Mouse (Mus musculus): ENCODE results near the gene Phactr1.

- TF ChIP-seq BHLHE40 (IDR thresholded peaks at IDR 0.05; ENCODE audit: borderline replicate concordance, low read depth, low read length): no peak
- TF ChIP-seq CTCF (IDR thresholded peaks at IDR 0.05 in 2 of 3, conservative IDR thresholded peaks at IDR 0.05 in 1 of 3; ENCODE audit: control insufficient read depth in 1 of 3, insufficient read depth in 1 of 3, low read depth in 2 of 3, low read length in 3 of 3, poor library complexity in 1 of 3, severe bottlenecking in 1 of 3): no peak
- TF ChIP-seq EP300 (IDR thresholded peaks at IDR 0.05; ENCODE audit: low read depth in 1 of 2, low read length in 2 of 2): no peak
- no peak for TF ChIP-seq USF2 (IDR thresholded peaks at IDR 0.05; ENCODE audit: borderline replicate concordance in 1 of 2, insufficient read depth in 1 of 2, low read depth in 1 of 2, low read length in 2 of 2)
- no peak for TF ChIP-seq SMC3 (IDR thresholded peaks at IDR 0.05; ENCODE audit: low read depth, low read length)
- no peak for TF ChIP-seq ZC3H11A (IDR thresholded peaks at IDR 0.05; ENCODE audit: low read depth, low read length)
- no peak for TF ChIP-seq POLR2AphosphoS2 (IDR thresholded peaks at IDR 0.05; ENCODE audit: low read length)
Observed at GRCm38 (mm10) chr13:42940271-42940670, 259.8 kb downstream of the Phactr1 start.
